Mouse (Mus musculus) CH12.LX (cell line): ENCODE measurements around the gene Pip5kl1.

Experiments used
- BHLHE40 ChIP-seq: IDR thresholded peaks from 2 replicates; pipeline ENCODE4 v1.6.1; 2011; ENCODE audit warnings: mild to moderate bottlenecking, low read depth, low read length, improper control_type of control experiment
- CTCF ChIP-seq, 2 experiments: IDR thresholded peaks in 1 of 2; conservative IDR thresholded peaks in 1 of 2; 2 replicates each; pipeline ENCODE4 v1.5.1; 2011 to 2012; ENCODE audit warnings: low read depth in 2 of 2, low read length in 2 of 2, improper control_type of control experiment in 1 of 2, inconsistent platforms in 1 of 2, mild to moderate bottlenecking in 1 of 2, moderate library complexity in 1 of 2
- EP300 ChIP-seq: IDR thresholded peaks from 2 replicates; pipeline ENCODE4 v1.6.1; 2011; ENCODE audit warnings: low read length, improper control_type of control experiment
- USF1 ChIP-seq: IDR thresholded peaks from 2 replicates; pipeline ENCODE4 v1.6.1; 2014; ENCODE audit warnings: low read depth, mild to moderate bottlenecking, inconsistent platforms, low read length, improper control_type of control experiment

DNA sequence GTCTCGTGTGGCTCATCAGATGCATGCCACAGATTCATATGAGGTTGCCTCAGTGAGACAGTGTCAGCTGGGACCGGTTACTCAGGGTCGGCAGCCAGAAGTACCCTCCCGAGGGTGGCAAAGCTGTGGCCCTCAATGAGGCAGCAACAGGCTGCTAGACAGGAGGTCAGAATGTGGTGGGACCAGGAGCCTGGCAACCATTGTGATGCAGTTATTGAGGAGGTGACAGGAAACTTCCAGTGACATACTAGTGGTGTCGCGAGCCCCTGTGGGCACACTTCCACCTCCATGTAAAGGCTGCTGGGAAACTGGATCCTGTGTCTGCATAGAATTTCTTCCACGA, 46.9 kb downstream of the Pip5kl1 start, which contains the start of gene Ak1:
- TF ChIP-seq CTCF (conservative IDR thresholded peaks at IDR 0.05 in 1 of 2, IDR thresholded peaks at IDR 0.05 in 1 of 2; ENCODE audit: low read depth in 2 of 2, low read length in 2 of 2) (no peak), EP300 (no peak), USF1 (no peak), BHLHE40 (no peak)
